Mouse (Mus musculus) thymus, adult 2 months (tissue): ENCODE measurements around the gene Klf3.

ENCODE experiments used
- CTCF ChIP-seq: fragments of 200-500 bp; IDR thresholded peaks from 2 replicates; pipeline ENCODE4 v1.5.1; 2012; ENCODE audit warnings: mild to moderate bottlenecking, control low read depth, low read length, moderate library complexity, borderline replicate concordance; ENCODE audit not compliant: control insufficient read depth, poor library complexity, insufficient read depth; ENCODE audit errors: extremely low read depth
- POLR2A ChIP-seq: fragments of 200-500 bp; IDR thresholded peaks from 2 replicates; pipeline ENCODE4 v1.6.1; 2012; ENCODE audit warnings: mild to moderate bottlenecking, low read length, control low read depth, moderate library complexity; ENCODE audit not compliant: control insufficient read depth, poor library complexity, insufficient read depth; ENCODE audit errors: extremely low read depth

DNA sequence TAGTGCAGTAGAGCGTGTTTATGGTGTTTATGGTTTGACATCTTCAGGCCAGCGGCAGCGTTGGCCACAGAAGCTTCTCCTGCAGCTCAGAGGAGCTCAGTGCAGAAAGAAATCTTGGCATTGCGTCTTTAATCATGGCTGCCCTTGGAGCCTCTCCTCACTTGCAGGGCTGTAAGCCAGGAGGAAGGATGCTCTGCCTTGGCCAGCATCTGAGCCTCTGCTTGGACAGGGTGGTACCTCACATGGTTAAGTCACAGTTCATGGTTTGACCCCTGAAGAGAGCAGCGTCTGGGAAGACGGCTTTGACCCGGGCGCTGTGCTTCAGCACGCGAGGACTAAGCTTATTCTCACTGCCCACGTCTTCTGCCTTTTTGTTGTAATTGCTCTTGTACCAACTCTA, 20.2 kb downstream of the Klf3 start:
- no peak for TF ChIP-seq CTCF
- TF ChIP-seq POLR2A, result no peak
